Mouse (Mus musculus) adrenal gland, postnatal 10 days (tissue): ENCODE measurements at regions not wholly inside any gene's neighbourhood (a gene's known extent, or its start where the extent isn't known, plus 50 kb on each side); places are given as distances from the start of the nearest gene placed in this dataset.

Experiments used
- DNase-seq: peaks from one replicate; pipeline ENCODE4 v3.0.0; 2021; ENCODE audit warnings: mixed read lengths

- no peak for DNase-seq
Measured at GRCm38 (mm10) chr16:76577206-76577605, 203.6 kb upstream of the Nrip1 start.

- no peak for DNase-seq
Measured at GRCm38 (mm10) chr16:76575281-76575680, 201.7 kb upstream of the Nrip1 start.

- DNase-seq, result no peak
Measured at GRCm38 (mm10) chr16:76566220-76566619, 192.6 kb upstream of the Nrip1 start.

- no peak for DNase-seq
Measured at GRCm38 (mm10) chr16:76554846-76555245, 181.2 kb upstream of the Nrip1 start.

GRCm38 (mm10) chr16:76549628-76550027, 176.0 kb upstream of the Nrip1 start:
- DNase-seq, result no peak

GRCm38 (mm10) chr16:76547087-76547486, 173.5 kb upstream of the Nrip1 start:
- no peak for DNase-seq

- DNase-seq, result no peak
Measured at GRCm38 (mm10) chr16:76546632-76547031, 173.0 kb upstream of the Nrip1 start.

- no peak for DNase-seq
Measured at GRCm38 (mm10) chr16:76545942-76546341, 172.3 kb upstream of the Nrip1 start.

GRCm38 (mm10) chr16:76544972-76545371, 171.3 kb upstream of the Nrip1 start:
- DNase-seq, result no peak

- DNase-seq, result no peak
Measured at GRCm38 (mm10) chr16:76540964-76541363, 167.3 kb upstream of the Nrip1 start.

- DNase-seq, result no peak
Measured at GRCm38 (mm10) chr16:76540328-76540923, 166.8 kb upstream of the Nrip1 start.

- peak; percentile 38 for DNase-seq
Measured at GRCm38 (mm10) chr16:76539669-76540068, 166.0 kb upstream of the Nrip1 start.

- DNase-seq, result no peak
Measured at GRCm38 (mm10) chr16:76537871-76538270, 164.2 kb upstream of the Nrip1 start.

- DNase-seq, result no peak
Measured at GRCm38 (mm10) chr16:76532928-76533217, 159.2 kb upstream of the Nrip1 start.

GRCm38 (mm10) chr16:76532142-76532927, 158.7 kb upstream of the Nrip1 start:
- DNase-seq, result no peak

GRCm38 (mm10) chr16:76530886-76531285, 157.3 kb upstream of the Nrip1 start:
- DNase-seq, result no peak

- no peak for DNase-seq
Measured at GRCm38 (mm10) chr16:76529613-76530012, 156.0 kb upstream of the Nrip1 start.

GRCm38 (mm10) chr16:76527106-76527949, 153.7 kb upstream of the Nrip1 start:
- DNase-seq, result no peak

- no peak for DNase-seq
Measured at GRCm38 (mm10) chr16:76525563-76525962, 151.9 kb upstream of the Nrip1 start.

GRCm38 (mm10) chr16:76524921-76525320, 151.3 kb upstream of the Nrip1 start:
- no peak for DNase-seq

- no peak for DNase-seq
Measured at GRCm38 (mm10) chr16:76521142-76521541, 147.5 kb upstream of the Nrip1 start.

GRCm38 (mm10) chr16:76520643-76520993, 147.0 kb upstream of the Nrip1 start:
- no peak for DNase-seq

- DNase-seq, result no peak
Measured at GRCm38 (mm10) chr16:76519911-76520642, 146.4 kb upstream of the Nrip1 start.
